Mouse (Mus musculus) layer of hippocampus, adult 2 months (tissue): ENCODE data around the gene Gtf3c2. TPM values are rescaled to one million over a fixed set of nuclear protein-coding genes. Genes with fewer than 3 reads are reported as not detected.
A peak's percentile ranks its signal among the peaks of the same experiment; 100 is the strongest.
"Not testable (repeated sequence)": the region's sequence is repeated elsewhere in the genome, so short reads cannot be mapped to it uniquely, and the experiment has no call there.

ENCODE experiments used
- DNase-seq, 2 experiments: peaks; one replicate each; pipeline ENCODE4 v3.0.0; 2022; ENCODE audit warnings: low spot score in 2 of 2
- H3K27ac ChIP-seq: fragments of 200-600 bp; 2 replicates; pipeline ENCODE4 v1.8.1; 2022
- H3K4me3 ChIP-seq: fragments of 200-600 bp; 2 replicates; pipeline ENCODE4 v1.8.1; 2022; ENCODE audit warnings: mild to moderate bottlenecking
- CTCF ChIP-seq: fragments of 200-600 bp; conservative IDR thresholded peaks from 2 replicates; pipeline ENCODE4 v1.8.1; 2022; ENCODE audit warnings: antibody characterized with exemption, mild to moderate bottlenecking, moderate library complexity
- long read RNA-seq, 2 experiments: library from polyadenylated mRNA; stranded (forward); transcript quantifications; one replicate each; pipeline ENCODE4 v2.0.0; 2021; ENCODE audit warnings: borderline mapping rate in 2 of 2
- total RNA-seq, 2 experiments: library from RNA; stranded (reverse); gene quantifications; 2 replicates each; pipeline ENCODE4 v1.2.3; 2021

The Gtf3c2 gene
- total RNA-seq: 10 to 100 TPM; 63.1 to 67.8 TPM
- long read RNA-seq, experiment 1, full-length matches to known transcripts: 7 of 22 reads
- long read RNA-seq, experiment 1, partial matches to known transcripts: 5 of 22 reads
- long read RNA-seq, experiment 1, other reads (novel, unspliced or antisense): 10 of 22 reads
- long read RNA-seq, experiment 2, full-length matches to known transcripts: 9 of 36 reads
- long read RNA-seq, experiment 2, partial matches to known transcripts: 18 of 36 reads
- long read RNA-seq, experiment 2, other reads (novel, unspliced or antisense): 9 of 36 reads

- H3K27ac ChIP-seq: peak within 1 kb of the TSS; percentile 98
- H3K4me3 ChIP-seq: peak within 1 kb of the TSS; percentile 62
- DNase-seq: peak; percentile 97 to 98
- 0 out of 2 replicates have a peak, but pooled peaks have one; percentile 19 for TF ChIP-seq CTCF
These were observed at the start of gene Gtf3c2, which contains the start of gene Gm29609 for GRCm38 (mm10) chr5:31179766-31180630. Gene Gtf3c2, minus strand, starts transcription at chr5:31180144. Gene Gm29609, minus strand, starts transcription at chr5:31179911.

GRCm38 (mm10) chr5:31226641-31227040 is 46.7 kb upstream of the Gtf3c2 start:
- no peak for DNase-seq
- no peak for TF ChIP-seq CTCF
- H3K4me3 ChIP-seq: no peak overlapping the region
- H3K27ac ChIP-seq: no peak overlapping the region

DNA sequence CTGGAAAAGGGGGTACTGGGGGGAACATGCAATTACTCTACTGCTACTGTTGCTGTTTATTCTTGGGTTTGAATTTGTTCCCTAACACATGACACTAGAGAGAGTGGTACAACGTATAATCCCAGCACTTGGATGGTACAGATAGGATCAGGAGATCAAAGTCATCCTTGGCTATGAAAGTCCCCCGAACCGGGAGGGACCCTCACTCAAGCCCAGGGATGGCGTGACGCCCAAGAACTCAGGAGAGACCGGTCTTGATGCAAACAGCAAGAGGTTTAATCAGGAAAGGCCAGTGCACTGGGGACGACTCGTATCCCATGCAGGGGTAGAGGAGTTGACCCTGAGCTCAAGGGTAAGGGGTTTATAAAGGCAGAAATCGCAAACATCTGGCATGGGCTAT is 42.8 kb upstream of the Gtf3c2 start:
- Histone ChIP-seq H3K4me3 (no peak overlapping the region), H3K27ac (no peak overlapping the region)
- no peak for DNase-seq
- no peak for TF ChIP-seq CTCF

- no peak for DNase-seq
- peak overlapping the region; percentile 98 for H3K4me3 ChIP-seq
These were observed 41.5 kb upstream of the Gtf3c2 start for GRCm38 (mm10) chr5:31221304-31221945.

GRCm38 (mm10) chr5:31220448-31221303 is 40.7 kb upstream of the Gtf3c2 start, which contains the start of gene Ppm1g:
Gene Ppm1g, minus strand, starts transcription at chr5:31220687.
- DNase-seq: peak; percentile 96 to 98
- peak within 1 kb of the TSS; percentile 98 for H3K4me3 ChIP-seq
- H3K27ac ChIP-seq: peak within 1 kb of the TSS; percentile 90
- TF ChIP-seq CTCF: peak; percentile 26

More at GRCm38 (mm10) chr5:31221304-31221945, 41.5 kb upstream of the Gtf3c2 start:
- peak; percentile 66 for TF ChIP-seq CTCF
- peak overlapping the region; percentile 90 for H3K27ac ChIP-seq

GRCm38 (mm10) chr5:31219911-31220447 is 40.0 kb upstream of the Gtf3c2 start:
- peak; percentile 50 for TF ChIP-seq CTCF
- no peak for DNase-seq

DNA sequence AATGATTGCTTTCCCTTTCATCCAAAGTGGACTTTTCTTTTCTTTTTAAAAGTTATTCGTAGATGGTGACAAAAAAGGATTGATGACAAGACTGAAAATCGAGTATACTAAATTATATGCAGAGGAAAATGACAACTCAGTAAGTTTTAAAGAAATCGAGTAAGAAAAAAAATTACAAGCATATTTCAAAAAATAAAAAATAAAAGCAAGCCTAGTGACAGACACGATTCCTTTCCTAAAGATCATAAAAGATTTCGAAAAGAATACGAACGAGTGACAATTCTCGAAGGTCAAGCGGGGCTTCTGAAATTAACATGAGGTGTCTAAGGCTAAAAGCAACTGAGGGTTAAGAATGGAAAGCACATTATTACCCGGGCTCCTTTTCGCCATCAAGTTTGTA is 39.5 kb upstream of the Gtf3c2 start:
- Histone ChIP-seq H3K27ac (peak overlapping the region; percentile 90), H3K4me3 (peak overlapping the region; percentile 98)
- no peak for TF ChIP-seq CTCF
- DNase-seq: no peak

More at GRCm38 (mm10) chr5:31219911-31220447, 40.0 kb upstream of the Gtf3c2 start:
- peak overlapping the region; percentile 98 for H3K4me3 ChIP-seq
- H3K27ac ChIP-seq: peak overlapping the region; percentile 90

GRCm38 (mm10) chr5:31219070-31219469 is 39.1 kb upstream of the Gtf3c2 start:
- peak; percentile 78 for TF ChIP-seq CTCF
- DNase-seq: no peak
- peak overlapping the region; percentile 47; the same call in 1 of the 2 replicates for H3K27ac ChIP-seq
- H3K4me3 ChIP-seq: peak overlapping the region; percentile 98

DNA sequence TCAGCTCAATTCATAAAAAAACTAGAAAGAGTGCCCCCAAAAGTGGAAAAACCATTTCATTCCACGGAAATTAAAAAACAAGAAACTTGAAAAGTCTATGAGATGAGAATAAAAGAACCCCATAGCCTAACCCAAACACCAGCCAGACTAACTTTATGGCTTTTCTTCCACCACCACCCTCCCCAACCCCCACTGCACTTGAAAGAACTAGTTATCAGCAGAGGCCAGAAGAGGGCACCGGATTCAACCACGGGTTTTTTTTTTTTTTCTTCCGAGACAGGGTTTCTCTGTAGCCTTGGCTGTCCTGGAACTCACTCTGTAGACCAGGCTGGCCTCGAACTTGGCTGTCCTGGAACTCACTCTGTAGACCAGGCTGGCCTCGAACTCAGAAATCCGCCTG is 38.4 kb upstream of the Gtf3c2 start:
- no peak overlapping the region for H3K4me3 ChIP-seq
- no peak for TF ChIP-seq CTCF
- no peak for DNase-seq
- H3K27ac ChIP-seq: no peak overlapping the region

- H3K27ac ChIP-seq, DNase-seq, H3K4me3 ChIP-seq: not testable (repeated sequence)
These were observed 36.6 kb upstream of the Gtf3c2 start for GRCm38 (mm10) chr5:31216554-31216953.

- H3K4me3 ChIP-seq: no peak overlapping the region
- DNase-seq: no peak
- TF ChIP-seq CTCF: no peak
- H3K27ac ChIP-seq: no peak overlapping the region
These were observed 24.5 kb upstream of the Gtf3c2 start for GRCm38 (mm10) chr5:31204421-31204820.

DNA sequence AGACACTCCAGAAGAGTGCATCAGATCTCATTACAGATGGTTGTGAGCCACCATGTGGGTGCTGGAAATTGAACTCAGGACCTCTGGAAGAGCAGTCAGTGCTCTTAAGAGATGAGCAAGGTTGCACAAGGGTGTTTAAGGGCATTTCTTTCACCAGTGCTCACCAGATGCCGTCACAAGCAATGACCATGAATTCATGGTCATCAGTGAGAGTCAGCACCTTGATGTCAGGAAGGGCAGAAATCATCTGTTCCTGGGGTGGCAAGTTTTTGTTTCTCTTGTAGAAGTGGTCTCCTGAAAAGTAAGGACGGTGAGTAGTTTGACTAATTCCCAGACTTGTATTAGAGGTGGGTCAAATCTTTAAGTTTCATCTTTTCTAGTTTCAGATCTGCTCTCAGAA is 23.9 kb upstream of the Gtf3c2 start:
- Histone ChIP-seq H3K27ac (no peak overlapping the region), H3K4me3 (no peak overlapping the region)
- no peak for DNase-seq
- no peak for TF ChIP-seq CTCF
